9 mouse cellular contexts compared by ENCODE assay signal in the genomic region with DNA sequence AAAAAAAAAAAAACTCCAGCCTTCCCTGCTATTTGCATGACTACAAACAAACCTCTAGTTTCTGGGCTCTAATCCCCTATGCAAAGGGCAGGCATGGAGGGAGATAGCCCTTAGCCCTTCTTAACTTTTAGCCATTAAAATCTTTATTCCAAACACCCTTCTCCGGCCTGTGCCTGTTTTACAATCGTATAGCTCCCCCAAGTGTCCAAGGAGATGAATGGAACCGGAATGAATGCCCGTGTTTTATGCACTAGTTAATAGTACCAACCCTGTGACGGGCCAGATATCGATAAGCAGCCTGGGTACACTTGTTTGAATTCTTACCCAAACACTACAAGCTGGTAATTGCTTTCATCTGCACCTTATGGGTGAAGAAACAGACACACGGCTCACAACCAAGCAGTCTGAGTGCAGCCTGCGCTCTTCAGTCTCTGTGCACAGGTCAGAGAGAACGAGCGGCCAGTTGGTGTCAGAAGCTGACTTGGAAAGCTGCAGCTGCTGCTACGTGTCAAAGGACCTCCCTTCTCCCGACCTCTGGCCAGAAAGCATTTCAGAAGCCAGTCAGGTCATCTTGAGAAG.
A peak's percentile ranks its signal among the peaks of the same experiment; 100 is the strongest.
DNase-seq lines count a peak whose midpoint lies in the region; ATAC-seq and TF ChIP-seq lines count a peak whose summit lies in the region.
"Had no signal": no experiment of that assay in that cellular context is flagged by ENCODE, and none has a peak within 500 bp of the region (broad histone marks: within the 10 kb centered on the region; RNA-seq: fewer than 3 reads in every experiment).

No protein-coding gene starts in this region.

- H3K36me3 ChIP-seq in liver, postnatal 0 days (replicated peaks; ENCODE audit: insufficient read depth, low read length): no peaks in the 10 kb centered on the region; the same call in 1 of the 2 replicates
- H3K36me3 ChIP-seq in stomach, embryonic 14.5 days (ENCODE audit: control insufficient read depth, insufficient read depth, low read length): no peaks in the 10 kb centered on the region
- H3K36me3 ChIP-seq in thymus, adult 2 months (ENCODE audit: control insufficient read depth, insufficient read depth, low read length): no peaks in the 10 kb centered on the region

- H3K4me3 ChIP-seq in liver, postnatal 0 days (ENCODE audit: low read depth, low read length): no peak overlapping the region
- no peak overlapping the region for H3K4me3 ChIP-seq in stomach, embryonic 14.5 days (ENCODE audit: low read depth, low read length)
- no peak overlapping the region for H3K4me3 ChIP-seq in thymus, adult 2 months (ENCODE audit: control insufficient read depth, insufficient read depth, low read length)
- H3K4me3 ChIP-seq: megakaryocyte, embryonic 14.5 days had no signal

- no peak for ATAC-seq in liver, postnatal 0 days
- ATAC-seq in stomach, embryonic 14.5 days (ENCODE audit: insufficient number of reproducible peaks, insufficient read depth, low FRiP score, low read depth): 0 out of 2 replicates have a peak, but pooled peaks have one; percentile 33

- no peaks in the 10 kb centered on the region for H3K27me3 ChIP-seq in liver, postnatal 0 days (ENCODE audit: insufficient read depth, low read length)
- H3K27me3 ChIP-seq in stomach, embryonic 14.5 days (ENCODE audit: control insufficient read depth, insufficient read depth, low read length): no peaks in the 10 kb centered on the region
- no peaks in the 10 kb centered on the region for H3K27me3 ChIP-seq in thymus, adult 2 months (ENCODE audit: control insufficient read depth, insufficient read depth, low read length)

- 38% methylated on average over 12 of the region's 12 CpGs for WGBS in liver, postnatal 0 days (ENCODE audit: insufficient replicate concordance)
- 24% methylated on average over 12 of the region's 12 CpGs for WGBS in stomach, embryonic 14.5 days
- WGBS in thymus, adult 2 months: 46% methylated on average over 12 of the region's 12 CpGs

- H3K4me1 ChIP-seq in liver, postnatal 0 days (ENCODE audit: insufficient read depth): no peaks in the 10 kb centered on the region
- H3K4me1 ChIP-seq in stomach, embryonic 14.5 days (ENCODE audit: control insufficient read depth, insufficient read depth, low read length): no peaks in the 10 kb centered on the region
- H3K4me1 ChIP-seq in thymus, adult 2 months (replicated peaks; ENCODE audit: control insufficient read depth, insufficient read depth, low read length): no peaks in the 10 kb centered on the region
- H3K4me1 ChIP-seq: megakaryocyte, embryonic 14.5 days had no signal

- no peak overlapping the region for H3K27ac ChIP-seq in liver, postnatal 0 days (ENCODE audit: low read depth)
- H3K27ac ChIP-seq in stomach, embryonic 14.5 days (ENCODE audit: low read length): no peak overlapping the region
- no peak overlapping the region for H3K27ac ChIP-seq in thymus, adult 2 months (ENCODE audit: control insufficient read depth, insufficient read depth, low read length)

- TF ChIP-seq CTCF in liver, postnatal 0 days (IDR thresholded peaks at IDR 0.05; ENCODE audit: low read depth): peak; percentile 69
- TF ChIP-seq CTCF in thymus, adult 2 months (IDR thresholded peaks at IDR 0.05; ENCODE audit: borderline replicate concordance, control insufficient read depth, extremely low read depth, insufficient read depth, low read length, poor library complexity): no peak

- TF ChIP-seq POLR2A in thymus, adult 2 months (IDR thresholded peaks at IDR 0.05; ENCODE audit: control insufficient read depth, extremely low read depth, insufficient read depth, low read length, poor library complexity): no peak

- DNase-seq in layer of hippocampus, adult 11-12 months (ENCODE audit: low spot score): peak; percentile 49
- no peak for DNase-seq in layer of hippocampus, adult 8-10 months (ENCODE audit: low spot score in 2 of 2)
- DNase-seq in c-Kit-positive CD71-negative TER-119-negative erythroid progenitor cells, embryonic 14.5 days (ENCODE audit: low read depth): peak; percentile 17
- peak; percentile 27 to 70 for DNase-seq in heart, adult 18-20 months
- peak; percentile 40 for DNase-seq in kidney, adult 9 months
- DNase-seq in liver, postnatal 0 days: no peak
- DNase-seq in thymus, adult 2 months: no peak

- TF ChIP-seq EP300 in liver, postnatal 0 days (IDR thresholded peaks at IDR 0.05; ENCODE audit: low read depth): no peak

- no peak overlapping the region for H3K9ac ChIP-seq in liver, postnatal 0 days (replicated peaks)
- H3K9ac ChIP-seq in stomach, embryonic 14.5 days (replicated peaks; ENCODE audit: low read depth, low read length): no peak overlapping the region

- H3K4me2 ChIP-seq in liver, postnatal 0 days (ENCODE audit: low read depth, low read length): no peak overlapping the region
- H3K4me2 ChIP-seq in stomach, embryonic 14.5 days (replicated peaks; ENCODE audit: low read depth, low read length): no peak overlapping the region

- no peaks in the 10 kb centered on the region for H3K9me3 ChIP-seq in liver, postnatal 0 days (ENCODE audit: low read length)
- H3K9me3 ChIP-seq in stomach, embryonic 14.5 days (ENCODE audit: control insufficient read depth, low read depth, low read length): no peaks in the 10 kb centered on the region
- H3K9me3 ChIP-seq: megakaryocyte, embryonic 14.5 days had no signal

Comparison
In these comparisons a context has a peak if more than half of its experiments do, and no peak if none do; other contexts are left out.
1. DNase-seq: peak in layer of hippocampus, adult 11-12 months (single experiment), c-Kit-positive CD71-negative TER-119-negative erythroid progenitor cells, embryonic 14.5 days (single experiment), heart, adult 18-20 months (2 of 2) and kidney, adult 9 months (single experiment); none in layer of hippocampus, adult 8-10 months (0 of 2), liver, postnatal 0 days (single experiment) and thymus, adult 2 months (single experiment).